Mouse (Mus musculus) heart, adult 18-20 months (tissue): ENCODE data around the gene Car15. TPM values are rescaled to one million over a fixed set of nuclear protein-coding genes. Genes with fewer than 3 reads are reported as not detected.

Source experiments
- DNase-seq, 2 experiments: peaks; one replicate each; pipeline ENCODE4 v3.0.0; 2021 to 2022; ENCODE audit warnings: mixed read lengths in 1 of 2
- total RNA-seq, 2 experiments: library from RNA; stranded (reverse); gene quantifications; 2 replicates each; pipeline ENCODE4 v1.2.3; 2021

Gene Car15
- total RNA-seq, 2 experiments from 2014 or later: 1.7 to 2.1 TPM

DNA sequence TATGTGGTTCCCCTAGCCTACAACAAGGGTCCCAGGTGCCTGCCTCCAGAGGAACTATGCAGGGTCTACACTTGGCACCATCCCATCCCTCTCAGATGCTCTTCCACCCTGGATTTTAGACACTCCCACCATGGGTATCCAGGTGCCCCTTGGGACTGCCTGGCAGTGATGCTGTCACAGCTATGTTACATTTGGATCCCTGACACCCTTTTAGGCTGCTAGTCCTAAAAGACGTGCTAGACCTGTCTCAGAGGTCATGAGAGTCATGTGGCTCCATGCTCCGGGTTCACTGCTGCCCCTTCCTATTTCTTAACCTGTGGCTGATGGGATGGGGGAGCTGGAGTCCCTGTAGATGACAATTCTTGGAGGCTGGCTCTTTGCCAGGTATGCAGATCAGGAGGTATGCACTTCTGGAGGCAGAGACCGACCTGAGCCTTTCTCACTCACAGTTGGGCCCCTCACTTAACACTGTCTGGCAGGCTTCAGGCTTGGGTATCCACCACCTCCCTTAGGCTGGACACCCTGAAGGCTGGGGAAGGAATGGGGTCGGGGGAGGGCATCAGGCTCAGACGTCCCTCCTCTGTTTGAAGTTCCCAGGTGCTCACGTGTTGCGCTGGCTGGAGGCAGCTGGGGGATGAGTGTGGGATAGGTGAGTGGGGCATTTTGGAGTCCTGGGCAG, 36.2 kb downstream of the Car15 start:
- DNase-seq: no peak

- no peak for DNase-seq
These were observed 38.6 kb downstream of the Car15 start for GRCm38 (mm10) chr16:17799584-17799983.

GRCm38 (mm10) chr16:17798321-17799180, 39.6 kb downstream of the Car15 start:
- DNase-seq: peak; percentile 61 to 81

DNA sequence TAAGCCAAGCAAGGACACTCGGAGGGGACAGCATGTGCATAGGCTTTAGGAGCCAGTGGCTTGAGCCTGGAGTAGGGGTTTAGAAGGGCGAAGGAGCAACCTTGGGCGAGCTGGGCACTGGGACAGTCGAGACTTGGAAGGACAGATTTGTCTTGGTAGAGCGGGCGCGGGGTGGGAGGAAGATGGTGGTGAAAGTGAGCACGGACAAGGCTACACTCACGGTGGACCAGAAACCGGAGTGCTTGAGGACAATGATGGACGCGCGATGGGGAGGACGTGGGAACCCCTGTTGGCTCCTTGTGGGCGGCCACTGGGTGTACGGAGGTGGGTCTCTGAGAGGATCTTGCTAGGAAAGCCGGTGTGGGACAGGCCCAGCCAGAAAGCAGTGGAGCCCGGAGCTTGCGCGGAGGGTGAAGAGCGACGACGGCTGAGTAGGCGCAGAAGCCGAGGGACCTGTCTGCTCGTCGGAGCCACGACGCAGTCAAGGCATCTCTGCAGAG, 40.3 kb downstream of the Car15 start:
- peak in 1 of 2 experiments; percentile 68 for DNase-seq

- peak; percentile 75 to 78 for DNase-seq
These were observed 41.0 kb downstream of the Car15 start, which contains the start of gene Scarf2 for GRCm38 (mm10) chr16:17796971-17797811. Scarf2 (plus strand) TSS chr16:17797282.

- DNase-seq: no peak
These were observed 41.6 kb downstream of the Car15 start for GRCm38 (mm10) chr16:17796519-17796918.

GRCm38 (mm10) chr16:17795643-17796042, 42.5 kb downstream of the Car15 start:
- DNase-seq: no peak

GRCm38 (mm10) chr16:17794047-17794446, 44.1 kb downstream of the Car15 start:
- DNase-seq: no peak

- no peak for DNase-seq
These were observed 45.4 kb downstream of the Car15 start for GRCm38 (mm10) chr16:17792728-17793127.

DNA sequence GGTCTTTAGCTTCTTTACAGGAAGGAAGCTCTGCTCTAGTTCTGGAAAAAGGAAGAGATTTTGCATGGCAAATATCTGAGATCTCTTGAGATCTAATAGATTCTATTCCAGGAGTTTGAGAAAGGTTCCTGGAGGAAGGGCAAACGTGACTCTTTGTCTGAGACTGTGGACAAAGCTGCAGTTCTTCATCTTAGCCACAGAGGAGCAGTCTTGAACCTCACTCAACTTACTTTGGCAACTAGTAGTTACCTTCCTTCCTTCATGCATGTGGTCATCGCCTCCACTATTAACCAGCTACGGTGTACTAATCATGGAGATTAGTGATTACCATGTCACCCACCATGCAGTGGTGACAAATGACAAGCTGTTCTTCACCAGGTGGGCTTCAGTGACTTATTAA, 52.8 kb downstream of the Car15 start:
- DNase-seq: no peak

Other genes with a start within 250 kb of the Car15 start
- gene Smpd4, start 219.0 kb downstream of the Car15 start, total RNA-seq: 10 to 100 TPM; 18.9 to 20.6 TPM
- under 1 TPM; 0.35 to 0.57 TPM for gene Ccdc74a, start 191.9 kb downstream of the Car15 start, total RNA-seq
- 10 to 100 TPM; 21.0 to 25.0 TPM for gene Med15, start 105.5 kb downstream of the Car15 start, total RNA-seq
- 10 to 100 TPM; 18.2 to 24.2 TPM for gene Klhl22, start 78.7 kb downstream of the Car15 start, total RNA-seq
- gene Scarf2, start 41.1 kb downstream of the Car15 start, total RNA-seq: 1 to 10 TPM; 4.8 TPM
- gene B830017H08Rik, start 5.2 kb downstream of the Car15 start, total RNA-seq: not detected
- gene Gm20518, start 53.3 kb upstream of the Car15 start, total RNA-seq: under 1 TPM; 0.27 to 0.33 TPM
- gene Tssk1, start 55.9 kb upstream of the Car15 start, total RNA-seq: under 1 TPM; 0.12 to 0.33 TPM
- 10 to 100 TPM; 43.5 to 48.3 TPM for gene Dgcr2, start 60.2 kb upstream of the Car15 start, total RNA-seq
- gene Tssk2, start 60.3 kb upstream of the Car15 start, total RNA-seq: not detected
- gene Ess2, start 73.0 kb upstream of the Car15 start, total RNA-seq: 1 to 10 TPM; 8.6 TPM
- gene Gsc2, start 76.7 kb upstream of the Car15 start, total RNA-seq: not detected
- gene Slc25a1, start 89.9 kb upstream of the Car15 start, total RNA-seq: 10 to 100 TPM; 10.3 to 37.8 TPM
- gene Vpreb2, start 142.1 kb upstream of the Car15 start, total RNA-seq: not detected
- gene Dgcr6, start 214.5 kb upstream of the Car15 start, total RNA-seq: 10 to 100 TPM; 41.8 to 42.0 TPM